Mouse (Mus musculus) cortical plate, adult 2 months (tissue): ENCODE measurements around the gene Sprn.

Experiments
- CTCF ChIP-seq: fragments of 200-500 bp; IDR thresholded peaks from 2 replicates; pipeline ENCODE4 v1.5.1; 2011; ENCODE audit warnings: mild to moderate bottlenecking, control low read depth, low read length; ENCODE audit not compliant: insufficient read depth; ENCODE audit errors: extremely low read depth
- POLR2A ChIP-seq: fragments of 200-500 bp; IDR thresholded peaks from 2 replicates; pipeline ENCODE4 v1.6.1; 2011; ENCODE audit warnings: mild to moderate bottlenecking, low read length, control low read depth; ENCODE audit not compliant: insufficient read depth; ENCODE audit errors: extremely low read depth

DNA sequence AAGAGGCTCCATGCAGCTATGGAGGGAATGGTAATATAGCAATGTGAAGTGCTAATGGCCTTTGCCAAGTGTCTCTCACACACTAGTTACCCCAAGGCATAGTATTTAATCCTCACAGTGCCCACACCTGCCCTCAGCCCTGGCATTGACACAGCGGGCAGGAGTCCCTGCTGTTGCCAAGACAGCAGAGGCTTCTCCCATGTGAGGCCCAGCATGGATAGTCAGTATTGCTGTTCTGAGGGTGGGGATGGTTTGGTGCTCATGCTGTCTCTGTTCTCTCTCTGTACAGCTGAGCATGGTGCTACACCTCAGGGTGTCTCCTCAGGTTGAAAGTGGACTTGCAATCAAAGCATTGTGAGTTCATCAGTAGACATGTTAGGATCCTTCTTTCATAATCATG lies 35.8 kb upstream of the Sprn start:
- TF ChIP-seq CTCF (no peak), POLR2A (no peak)
